Mouse (Mus musculus): ENCODE results near the gene Gm7075.

DNA sequence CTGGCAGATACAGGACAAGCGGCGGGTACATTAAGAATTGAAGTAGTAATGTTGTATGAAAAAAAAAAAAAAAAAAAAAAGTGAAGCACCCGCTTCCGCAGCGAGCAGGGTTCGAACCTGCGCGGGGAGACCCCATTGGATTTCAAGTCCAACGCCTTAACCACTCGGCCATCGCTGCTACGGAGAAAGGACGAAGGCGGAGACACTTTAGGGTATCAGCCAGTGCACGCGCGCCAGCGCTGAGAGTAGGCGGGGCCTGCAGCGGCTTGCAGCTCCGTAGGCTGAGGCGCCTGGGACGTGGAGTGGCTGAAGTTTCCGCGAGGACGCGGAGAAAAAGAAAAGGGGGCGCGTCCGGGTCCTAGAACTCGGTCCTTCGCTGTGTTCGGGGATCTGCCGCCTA, 7.8 kb upstream of the Gm7075 start:
- TF ChIP-seq CTCF (IDR thresholded peaks at IDR 0.05; ENCODE audit: control insufficient read depth, insufficient read depth, insufficient read length) (no peak), MYOD1 (IDR thresholded peaks at IDR 0.05; ENCODE audit: control insufficient read depth, insufficient read length, low read depth) (no peak), MAX (IDR thresholded peaks at IDR 0.05) (no peak), CEBPB (IDR thresholded peaks at IDR 0.05; ENCODE audit: low read depth) (no peak), MYOG (IDR thresholded peaks at IDR 0.05; ENCODE audit: control insufficient read depth, extremely low read depth, insufficient read length) (no peak)
